Mouse (Mus musculus): ENCODE results near the gene Iqgap3.
A peak's percentile ranks its signal among the peaks of the same experiment; 100 is the strongest.

The Iqgap3 gene

DNA sequence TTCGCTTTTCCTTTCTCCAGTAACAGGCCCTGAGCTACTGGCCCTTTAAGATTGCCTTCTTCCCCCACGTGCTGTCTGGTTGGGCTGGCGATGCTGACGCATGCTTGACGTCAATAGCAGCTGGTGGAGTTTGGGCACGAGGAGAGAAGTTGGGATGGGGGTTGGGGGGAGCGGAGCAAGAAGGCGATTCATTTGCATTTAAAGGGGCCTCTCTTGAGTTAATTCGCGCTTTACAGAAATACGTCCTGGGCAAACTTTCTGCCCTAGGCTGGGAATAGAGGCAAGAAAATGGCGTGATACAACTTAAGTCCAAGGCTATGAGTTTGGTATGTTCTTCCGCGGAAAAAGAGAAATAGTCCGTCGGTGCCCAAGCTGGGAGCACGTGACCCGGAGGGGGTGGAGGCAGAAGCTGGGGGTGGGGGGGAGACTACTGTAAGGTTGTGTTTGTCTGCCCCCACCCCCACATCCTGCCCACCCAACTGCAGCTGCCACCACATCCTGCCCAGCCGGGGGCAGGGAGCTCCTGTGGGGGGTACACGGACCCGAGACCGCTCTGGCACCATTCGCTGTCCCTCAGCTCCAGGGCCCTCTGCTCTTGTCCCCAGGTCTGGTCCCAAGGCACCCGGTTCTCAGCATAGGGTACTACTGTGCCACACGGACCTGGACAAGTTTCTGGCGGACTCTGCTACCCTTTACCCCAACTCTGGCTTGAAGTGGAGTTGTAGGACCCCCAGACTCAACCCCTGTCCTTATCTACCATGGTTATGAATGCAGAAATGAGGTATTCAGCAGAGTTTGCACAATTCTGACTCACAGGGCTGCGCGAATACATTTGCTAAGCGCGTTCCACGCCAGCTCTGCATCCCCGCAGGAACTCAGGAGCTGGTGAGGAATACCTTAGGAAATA, 56.8 kb downstream of the Iqgap3 start:
- peak; percentile 99 for DNase-seq (ENCODE audit: low read depth, low spot score)

DNA sequence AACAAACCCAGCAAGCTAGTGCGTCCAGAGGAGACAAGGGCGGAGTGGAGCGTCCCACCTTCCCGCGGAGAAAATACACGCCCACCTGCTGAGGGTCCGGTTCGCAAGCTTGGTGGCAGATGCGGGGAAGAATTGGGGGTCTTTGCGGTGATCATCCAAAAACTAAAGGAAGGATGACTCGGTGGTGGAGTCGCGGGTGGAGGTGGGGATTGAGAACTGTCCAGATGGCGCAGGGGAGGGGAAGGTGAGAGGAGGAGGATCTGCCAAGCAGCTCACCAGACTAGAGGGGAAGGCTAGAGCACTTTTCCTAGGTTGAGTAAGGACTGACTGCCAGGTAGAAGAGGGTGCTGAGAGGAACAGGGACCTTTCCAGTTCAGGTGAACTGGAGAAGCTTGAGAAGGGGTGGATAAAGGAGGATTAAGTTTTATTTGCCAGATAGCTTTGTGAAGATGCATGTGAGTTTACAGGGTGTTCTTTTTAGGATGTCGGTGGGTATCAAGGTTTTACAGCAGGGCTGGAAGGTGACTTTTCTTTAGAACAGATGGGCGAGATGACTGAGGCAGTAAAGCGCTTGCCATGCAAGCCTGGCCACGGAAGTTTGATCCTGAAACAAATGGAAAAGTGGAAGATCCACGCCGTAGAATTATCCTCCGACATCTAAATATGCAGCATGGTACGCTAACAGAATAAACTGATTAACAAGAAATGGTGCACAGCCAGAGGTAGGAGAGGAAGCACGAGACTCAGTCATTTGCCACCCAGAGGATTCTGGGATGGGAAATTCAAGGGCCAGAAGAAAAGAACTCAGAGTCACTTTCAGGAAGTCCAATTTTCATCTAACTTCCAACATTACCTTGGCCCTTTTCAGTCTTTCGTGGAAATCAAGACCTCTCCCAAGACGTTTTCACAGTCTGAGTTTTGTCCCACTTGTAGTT, 57.7 kb downstream of the Iqgap3 start:
- no peak for DNase-seq (ENCODE audit: low read depth, low spot score)

DNA sequence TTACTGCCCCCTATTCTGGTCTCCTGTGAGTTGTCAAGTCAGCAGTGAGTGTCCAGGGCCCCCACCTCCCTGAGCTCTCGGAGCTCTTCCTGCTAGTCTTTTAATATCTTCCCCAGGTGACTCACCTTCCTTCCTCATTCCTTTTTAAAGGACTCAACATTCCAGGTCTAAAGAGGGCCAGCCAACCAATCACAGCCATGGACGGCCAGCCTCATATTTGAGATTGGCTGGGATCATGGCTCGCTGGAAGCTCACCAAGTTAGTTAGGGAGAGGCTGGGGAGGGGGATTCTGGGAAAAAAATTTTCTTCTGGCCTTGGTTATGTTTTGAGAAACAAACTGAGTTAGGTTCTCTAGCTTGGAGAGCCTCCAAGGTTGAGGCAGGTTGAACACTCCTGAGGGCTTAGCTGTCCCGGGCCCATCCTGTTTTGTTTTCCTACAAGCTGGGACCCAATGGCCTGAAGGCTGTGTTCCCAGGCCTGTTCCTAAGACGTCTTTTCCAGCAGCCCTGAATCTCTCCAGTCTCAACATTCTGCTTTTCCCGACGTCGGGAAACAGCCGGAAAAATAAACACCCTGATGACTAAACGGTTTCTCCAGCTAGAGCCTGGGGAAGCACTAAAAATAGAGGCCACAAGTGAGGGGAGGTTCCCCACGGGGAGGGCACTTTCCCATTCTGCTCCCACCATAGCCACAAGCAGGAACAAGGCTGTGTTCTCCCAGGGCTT, 58.6 kb downstream of the Iqgap3 start:
- DNase-seq (ENCODE audit: low read depth, low spot score): no peak

DNA sequence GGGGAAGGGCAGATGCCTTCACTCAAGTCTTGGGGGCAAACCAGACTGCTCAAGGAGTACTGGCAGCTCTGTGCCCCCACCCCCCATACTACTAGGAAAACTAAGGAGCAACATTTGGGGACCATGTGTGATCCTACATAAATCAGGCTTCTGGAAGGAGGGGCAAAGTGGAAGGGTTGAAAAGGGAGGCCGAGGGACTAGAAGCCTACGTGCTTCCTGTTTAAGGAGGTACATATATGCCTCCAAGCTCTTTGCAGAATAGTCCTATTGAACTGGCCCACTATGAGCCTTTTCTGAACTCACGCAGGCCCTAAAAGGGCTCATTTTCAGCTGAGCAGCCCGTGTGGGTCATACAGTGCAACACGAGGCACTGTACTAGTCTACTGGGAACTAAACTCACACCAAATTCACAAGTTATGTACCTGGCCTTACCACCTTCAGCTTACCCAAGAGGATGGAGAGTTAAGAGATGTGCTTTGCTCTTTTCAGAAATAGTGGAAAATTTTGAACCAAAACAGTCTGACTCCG, 59.2 kb downstream of the Iqgap3 start:
- no peak for DNase-seq (ENCODE audit: low read depth, low spot score)

DNA sequence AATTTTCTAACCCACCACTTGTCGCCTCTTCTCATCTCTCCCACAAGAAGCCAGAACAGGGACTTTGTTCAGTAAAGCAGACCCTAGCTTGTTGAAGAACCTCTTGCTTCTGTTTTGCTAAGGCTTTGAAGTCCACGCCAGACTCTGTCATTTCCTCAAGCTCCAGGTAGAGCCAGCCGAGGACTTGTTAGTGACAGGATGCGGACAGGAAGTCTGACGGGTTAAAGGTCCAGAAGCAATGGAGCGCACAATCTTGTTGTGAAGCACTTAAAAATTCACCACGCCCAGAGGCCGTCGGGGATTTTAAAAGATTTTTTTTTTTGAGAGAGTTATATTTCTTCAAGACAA, 59.6 kb downstream of the Iqgap3 start:
- DNase-seq (ENCODE audit: low read depth, low spot score): no peak

DNA sequence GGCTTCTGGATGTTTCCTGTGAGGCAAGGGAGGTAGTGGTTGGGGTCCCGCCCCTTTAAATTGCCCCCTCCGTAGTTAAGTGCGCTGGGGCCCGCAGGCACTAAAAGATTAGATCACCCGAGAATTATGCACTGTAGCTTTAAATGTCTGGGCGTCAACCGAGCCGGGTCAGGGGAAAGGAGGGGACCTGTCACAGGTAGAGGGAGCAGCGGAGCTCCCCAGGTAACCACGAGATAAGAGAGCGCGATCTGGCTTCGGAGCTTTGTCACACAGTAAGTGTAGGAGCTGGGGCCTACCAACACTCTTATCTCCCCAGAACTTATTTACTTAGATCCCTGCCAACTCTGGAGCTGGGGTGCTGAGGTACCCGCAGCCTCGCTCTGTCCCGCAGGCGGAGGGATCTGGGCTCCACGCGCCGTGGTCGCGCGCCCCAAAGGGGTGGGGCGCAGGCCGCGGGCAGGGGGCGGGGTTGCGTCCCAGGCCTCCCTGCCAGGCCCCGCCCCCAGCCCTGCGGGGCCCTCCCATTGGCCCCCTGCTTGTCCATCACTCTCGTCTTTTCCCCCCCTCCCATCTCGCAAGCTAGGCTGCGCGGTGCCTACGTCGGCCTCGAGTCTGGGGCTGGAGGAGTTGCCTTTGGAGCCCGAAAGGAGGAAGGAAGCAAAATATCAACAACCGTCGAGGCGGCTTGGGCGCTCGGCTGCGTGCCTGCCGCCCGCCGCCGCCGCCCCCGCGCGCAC, 60.2 kb downstream of the Iqgap3 start, which contains the start of gene Mef2d:
Gene Mef2d (plus strand): TSS at position 586 of the 737 bp plus-strand sequence.
- peak; percentile 96 for DNase-seq (ENCODE audit: low read depth, low spot score)

DNA sequence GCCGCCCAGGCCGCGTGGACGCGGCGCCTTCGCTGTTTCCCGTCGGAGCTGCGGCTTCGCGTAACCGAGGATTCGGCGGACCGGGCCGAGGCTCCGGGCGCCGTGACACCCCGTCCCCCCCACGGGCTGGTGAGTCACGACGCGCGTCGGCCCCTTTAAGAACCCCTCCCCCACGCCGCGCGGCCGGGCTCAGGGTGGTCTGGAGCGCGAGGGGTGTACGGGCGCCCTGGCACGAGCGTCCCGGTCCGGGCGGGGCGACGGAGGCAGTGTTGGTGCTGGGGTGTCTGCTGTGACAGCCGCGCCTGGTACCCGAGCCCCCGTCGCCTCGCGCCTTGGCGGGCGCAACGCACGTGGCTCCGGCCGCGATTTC, 60.8 kb downstream of the Iqgap3 start:
- no peak for DNase-seq (ENCODE audit: low read depth, low spot score)

DNA sequence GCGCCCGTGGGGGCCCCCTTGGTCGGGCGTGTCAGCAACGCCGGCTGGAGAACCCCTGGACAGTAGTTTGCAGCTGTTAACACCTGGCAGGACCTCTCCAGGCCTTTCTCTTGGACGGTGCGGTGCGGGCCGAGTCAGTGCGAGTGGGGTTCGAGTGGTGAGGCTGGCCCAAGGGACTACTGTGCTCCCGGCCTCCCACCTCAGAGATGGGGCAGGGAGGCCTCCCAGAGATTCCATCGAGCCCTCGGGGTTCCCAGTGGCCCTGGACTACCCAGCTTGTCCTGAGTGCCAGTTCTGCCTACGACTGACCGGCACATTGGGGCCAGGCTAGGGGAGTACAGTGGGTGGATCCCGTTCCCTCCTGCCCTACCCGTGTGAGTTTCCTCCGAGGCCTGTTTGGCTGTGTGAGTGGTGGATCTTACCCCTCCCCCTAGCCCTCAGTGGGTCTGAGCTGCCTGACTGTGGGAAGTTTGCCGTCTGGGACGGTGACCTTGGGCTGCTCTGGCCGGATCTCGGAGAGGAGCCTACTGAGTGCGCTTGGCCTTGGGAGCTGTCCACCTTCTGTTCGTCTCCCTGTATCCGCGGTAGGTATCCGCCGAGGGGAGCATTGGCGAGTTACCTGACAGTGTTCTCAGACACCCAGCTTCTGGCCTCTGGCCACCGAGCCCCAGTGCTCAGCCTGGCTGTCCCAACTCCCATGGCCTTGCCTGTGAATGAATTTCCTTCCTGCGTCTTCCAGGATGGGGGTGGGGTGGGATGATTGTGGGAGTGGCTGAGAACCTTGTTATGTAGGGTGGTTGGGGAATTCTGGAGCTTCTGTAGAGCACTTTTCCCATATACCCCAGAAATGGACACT, 61.4 kb downstream of the Iqgap3 start:
- no peak for DNase-seq (ENCODE audit: low read depth, low spot score)

DNA sequence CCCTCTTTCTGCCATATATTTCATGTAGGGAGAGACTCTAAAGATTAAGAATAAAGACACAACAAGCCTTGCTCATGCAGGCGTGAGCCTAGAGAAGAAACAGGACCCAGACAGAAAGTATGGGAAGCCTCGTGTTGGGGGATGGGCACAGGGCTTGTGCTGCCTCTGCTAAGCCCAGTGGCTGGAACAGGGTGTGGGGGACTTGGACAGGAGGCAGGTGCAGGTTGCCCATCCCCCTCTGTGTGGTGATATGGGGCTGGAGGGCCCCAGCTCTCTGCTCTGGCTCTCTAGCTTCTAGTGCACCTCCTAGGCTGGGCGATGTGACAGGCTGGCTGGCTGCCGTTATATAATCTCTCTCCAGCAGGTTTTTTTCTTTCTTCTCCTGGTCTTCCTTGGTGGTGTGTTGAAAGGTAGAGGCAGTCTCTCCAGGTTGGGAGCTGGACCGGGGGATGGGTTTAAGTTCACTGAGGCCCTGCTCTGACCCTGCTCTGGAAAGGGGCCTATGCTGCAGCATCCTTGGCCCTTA, 62.3 kb downstream of the Iqgap3 start:
- no peak for DNase-seq (ENCODE audit: low read depth, low spot score)

DNA sequence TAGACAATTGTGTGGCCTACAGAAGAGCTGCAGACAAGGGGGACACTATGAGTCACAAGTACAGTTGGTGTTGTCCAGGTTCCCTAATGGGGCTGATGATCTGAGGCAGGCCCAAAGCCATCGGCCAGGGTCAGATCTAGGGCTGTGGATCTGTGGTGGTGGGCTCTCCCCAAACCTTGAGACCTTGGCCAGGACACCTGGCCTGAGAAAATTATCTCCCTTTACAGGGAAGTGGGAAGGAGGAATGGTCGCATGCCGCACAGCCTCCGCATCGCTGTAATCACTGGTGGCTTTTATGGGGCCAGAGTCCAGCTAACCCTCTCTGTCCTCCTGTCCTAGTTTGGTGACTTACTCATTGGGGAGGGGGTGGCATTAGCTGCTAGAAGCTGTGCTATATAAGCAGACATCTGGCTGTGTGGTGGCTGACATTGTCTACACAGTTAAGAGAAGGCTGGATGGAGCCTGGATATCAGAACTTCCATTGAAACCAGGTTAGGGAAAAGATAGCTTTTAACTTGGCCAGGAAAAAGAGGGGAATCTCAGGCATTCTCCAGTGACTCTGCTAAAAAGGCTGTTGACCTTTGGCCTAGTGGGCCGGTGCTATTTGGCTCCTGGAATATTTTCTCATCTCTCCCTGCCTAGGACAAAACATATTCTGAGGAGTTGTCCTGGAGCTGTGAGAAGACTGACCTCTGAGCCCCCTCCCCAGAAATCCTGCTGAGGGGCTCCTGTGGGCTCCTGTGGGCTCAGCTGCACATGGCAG, 63.1 kb downstream of the Iqgap3 start:
- no peak for DNase-seq (ENCODE audit: low read depth, low spot score)

DNA sequence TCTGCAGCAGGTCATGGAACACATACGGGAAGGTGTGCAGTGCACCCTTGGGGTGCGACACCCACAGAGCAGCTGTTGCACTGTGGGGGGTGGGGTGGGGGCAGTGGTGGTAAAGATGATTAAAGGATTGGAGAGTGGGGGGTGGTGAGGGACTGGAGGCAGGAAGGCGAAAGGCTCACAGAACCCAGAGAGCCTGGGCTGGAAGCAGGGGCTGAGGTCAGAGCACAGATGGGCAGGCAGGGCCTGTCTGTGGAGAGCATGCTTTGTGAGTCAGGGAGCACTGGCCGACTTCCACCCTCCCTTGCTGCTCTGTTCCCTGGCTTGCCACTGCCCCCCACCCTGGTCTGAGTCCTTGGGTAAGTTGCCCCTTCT, 63.6 kb downstream of the Iqgap3 start:
- no peak for DNase-seq (ENCODE audit: low read depth, low spot score)

DNA sequence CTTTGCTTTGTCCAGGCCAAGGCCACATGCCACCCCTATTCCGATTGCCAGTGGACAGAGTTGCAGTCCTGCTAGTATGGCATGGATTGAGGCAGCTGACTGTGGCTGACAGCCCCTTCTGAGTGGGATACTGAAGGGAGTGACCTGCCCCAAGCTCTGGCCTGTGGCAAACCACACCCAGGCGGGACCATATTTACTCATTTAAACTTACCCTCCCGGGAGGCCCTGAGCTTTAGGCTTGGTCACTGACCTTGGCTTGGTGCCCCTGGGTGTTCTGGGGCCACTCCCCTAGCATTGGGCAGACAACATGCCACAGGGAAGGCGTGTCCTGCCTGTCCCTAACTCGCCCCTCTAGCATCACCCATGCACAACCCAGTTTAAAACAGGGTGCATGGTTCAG, 64.2 kb downstream of the Iqgap3 start:
- no peak for DNase-seq (ENCODE audit: low read depth, low spot score)

DNA sequence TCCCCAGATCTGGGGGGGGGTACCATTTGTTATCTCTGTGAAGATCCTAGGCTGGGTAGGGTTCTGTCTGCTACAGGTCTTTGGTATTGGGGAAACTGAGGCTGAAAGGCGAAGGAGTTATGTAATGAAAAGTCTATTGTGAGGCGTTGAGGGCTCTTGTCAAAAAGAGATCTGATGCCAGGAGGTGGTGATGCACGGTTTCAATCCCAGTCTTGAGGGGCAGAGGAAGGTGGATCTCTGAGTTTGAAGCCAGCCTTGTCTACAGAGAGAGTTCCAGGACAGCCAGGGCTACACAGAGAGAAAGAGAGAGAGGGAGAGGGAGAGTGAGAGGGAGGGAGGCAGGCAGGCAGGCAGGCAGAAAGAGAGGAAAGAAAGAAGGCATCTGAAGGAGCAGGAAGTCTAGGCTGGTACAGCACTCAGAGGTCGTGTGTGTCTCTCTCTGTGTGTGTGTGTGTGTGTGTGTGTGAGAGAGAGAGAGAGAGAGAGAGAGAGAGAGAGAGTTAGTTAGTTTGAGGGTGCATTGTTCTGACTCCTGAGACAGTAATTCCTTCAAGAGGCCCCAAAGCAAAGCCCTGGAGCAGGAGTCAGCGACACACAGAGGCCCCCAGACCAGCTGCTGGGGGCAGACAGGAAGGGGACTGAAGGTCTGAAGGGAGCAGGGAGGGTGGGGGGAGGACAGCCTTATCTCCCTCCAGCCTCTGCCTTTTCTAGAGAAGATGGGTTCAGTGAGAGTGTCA, 64.8 kb downstream of the Iqgap3 start:
- DNase-seq (ENCODE audit: low read depth, low spot score): no peak

DNA sequence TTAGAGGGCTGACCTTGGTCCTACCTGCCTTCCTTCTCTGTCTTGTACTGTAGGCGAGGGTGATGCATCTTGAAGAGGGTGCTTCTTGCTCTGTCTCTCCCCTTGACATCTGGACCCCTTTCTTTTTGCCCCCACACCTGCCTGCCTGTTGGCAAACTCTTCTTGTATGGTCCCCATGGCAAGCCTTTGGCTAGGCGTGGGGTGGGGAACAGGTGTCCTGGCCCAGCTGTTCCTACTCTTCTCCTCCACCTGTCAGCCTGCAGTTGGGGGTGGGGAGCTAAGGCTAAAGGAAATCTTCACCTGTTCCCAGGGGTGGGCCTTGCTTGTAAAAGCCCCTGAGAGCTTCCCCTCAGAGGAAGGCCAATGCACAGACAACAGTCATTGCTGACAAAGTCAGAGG, 65.7 kb downstream of the Iqgap3 start:
- no peak for DNase-seq (ENCODE audit: low read depth, low spot score)

DNA sequence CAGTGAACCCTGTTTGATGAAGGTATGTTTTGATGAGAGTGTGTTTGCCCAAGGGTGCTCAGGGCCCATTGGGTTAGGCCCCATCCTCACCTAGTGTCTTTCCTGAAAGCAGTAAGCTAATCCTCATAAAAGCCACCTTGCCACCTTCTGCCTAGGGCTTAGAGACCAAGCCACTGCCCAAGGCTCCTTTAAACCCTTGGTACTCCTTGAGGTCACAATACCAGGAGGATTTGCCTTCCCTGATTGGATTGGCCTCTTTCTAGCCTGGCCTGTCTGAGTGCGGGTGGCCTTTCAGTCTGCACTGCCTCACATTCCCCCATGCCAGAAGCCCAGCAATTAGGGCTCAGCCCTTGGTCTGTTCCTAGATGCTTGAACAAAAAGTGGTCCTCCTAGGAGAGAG, 66.1 kb downstream of the Iqgap3 start:
- no peak for DNase-seq (ENCODE audit: low read depth, low spot score)

DNA sequence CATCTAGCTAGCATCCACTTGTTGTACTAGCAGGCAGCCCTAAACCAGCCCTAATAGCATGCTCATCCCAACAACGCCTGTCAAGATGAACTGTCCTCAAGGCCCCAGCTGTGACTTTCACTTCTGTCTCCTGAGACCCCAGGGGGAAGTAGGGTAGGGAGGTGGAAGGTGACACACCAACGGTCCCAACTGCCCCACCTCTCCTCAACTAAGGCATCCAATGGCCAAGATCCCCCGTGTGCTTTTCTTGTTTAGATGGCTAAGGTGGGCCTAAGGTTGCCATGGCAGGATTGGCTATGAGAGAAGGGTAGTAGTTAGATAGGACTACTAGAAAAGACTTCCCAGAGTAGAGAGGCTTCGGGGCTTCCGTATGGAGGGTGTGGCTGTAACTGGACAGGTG, 66.6 kb downstream of the Iqgap3 start:
- no peak for DNase-seq (ENCODE audit: low read depth, low spot score)

DNA sequence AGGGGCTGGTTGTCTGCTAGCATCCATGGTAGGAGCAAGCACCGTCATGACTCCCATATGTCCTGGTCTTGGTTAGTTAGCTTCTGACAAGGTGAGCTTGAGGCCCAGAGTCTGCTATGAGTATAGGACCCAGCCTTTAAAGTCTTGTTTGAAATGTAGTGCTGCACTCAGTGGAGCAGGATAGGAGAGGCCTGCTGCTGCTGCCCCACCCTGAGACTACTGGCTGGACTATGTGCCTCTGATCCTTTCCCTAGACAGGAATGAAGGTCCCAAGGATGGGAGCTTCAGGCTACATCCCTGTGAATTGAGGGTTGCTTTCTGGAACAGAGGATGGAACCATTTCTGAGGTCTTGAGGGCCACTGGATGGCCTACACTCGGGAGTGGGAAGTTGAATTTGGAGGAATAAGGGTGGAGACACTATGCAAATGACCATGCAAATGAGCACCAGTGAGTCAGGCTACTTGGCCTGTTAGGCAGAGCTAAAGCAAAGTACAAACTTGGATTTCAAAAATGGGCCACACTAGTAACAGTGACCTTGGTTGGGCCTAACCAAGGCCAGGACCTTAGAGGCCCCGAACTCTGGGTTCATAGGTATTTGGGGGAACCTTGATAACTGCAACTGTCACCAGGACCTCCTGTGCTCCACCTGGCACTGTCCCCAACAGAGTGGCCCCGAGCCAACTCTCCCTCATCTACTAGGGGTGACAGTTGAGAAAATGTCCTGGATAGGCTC, 67.2 kb downstream of the Iqgap3 start:
- no peak for DNase-seq (ENCODE audit: low read depth, low spot score)

DNA sequence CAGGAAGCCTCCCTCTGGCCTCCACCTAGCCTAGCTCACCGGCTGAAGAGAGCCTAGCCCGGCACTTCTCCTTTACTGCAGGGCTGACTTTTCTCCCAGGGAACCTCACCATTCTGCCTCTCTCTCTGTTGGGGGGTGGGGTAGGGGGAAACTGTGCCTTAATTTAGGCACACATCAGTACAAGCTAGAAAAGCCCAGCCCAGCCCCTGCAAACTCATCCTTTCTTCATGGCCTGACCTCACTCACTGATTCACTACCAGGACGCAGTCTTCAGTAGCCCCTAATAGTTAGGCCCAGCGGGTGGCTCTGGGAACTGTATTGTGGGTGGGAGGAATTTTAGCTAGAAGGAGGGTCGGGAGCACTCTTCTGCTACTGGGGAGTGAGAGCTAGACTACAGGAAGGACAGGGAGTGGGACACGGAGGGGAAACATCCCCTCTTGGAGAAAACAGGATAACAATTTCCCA, 67.8 kb downstream of the Iqgap3 start:
- DNase-seq (ENCODE audit: low read depth, low spot score): no peak
